Mouse (Mus musculus) lung, adult 2 months (tissue): ENCODE results near the gene Cmtm5.

ENCODE experiments used
- CTCF ChIP-seq: fragments of 200-500 bp; IDR thresholded peaks from 2 replicates; pipeline ENCODE4 v1.5.1; 2011; ENCODE audit warnings: mild to moderate bottlenecking, low read length, control low read depth; ENCODE audit not compliant: insufficient read depth
- POLR2A ChIP-seq: fragments of 200-500 bp; IDR thresholded peaks from 2 replicates; pipeline ENCODE4 v1.6.1; 2011; ENCODE audit warnings: low read depth, mild to moderate bottlenecking, control low read depth, low read length, borderline replicate concordance; ENCODE audit errors: extremely low read depth

GRCm38 (mm10) chr14:54954474-54954873 lies 18.4 kb downstream of the Cmtm5 start:
- no peak for TF ChIP-seq POLR2A
- TF ChIP-seq CTCF: no peak
